Mouse (Mus musculus): ENCODE results near the gene Nptxr. TPM values are rescaled to one million over a fixed set of nuclear protein-coding genes. Genes with fewer than 3 reads are reported as not detected.

The Nptxr gene
- 4.7 and 5.4 TPM in 2 replicates for polyA plus RNA-seq (2015; fragmentation: Nextera tagmentation; extraction: Ambion mirVana)

- Histone ChIP-seq H3K9me3 (no peaks in the 10 kb centered on the region), H3K36me3 (no peaks in the 10 kb centered on the region)
Observed at GRCm38 (mm10) chr15:79804352-79805071, at the start of gene Nptxr. Gene Nptxr, minus strand, starts transcription at chr15:79804766.

GRCm38 (mm10) chr15:79850143-79850542, 45.6 kb upstream of the Nptxr start:
- H3K27ac ChIP-seq: no peak overlapping the region
- H3K36me3 ChIP-seq: no peaks in the 10 kb centered on the region
- H3K9ac ChIP-seq: no peak overlapping the region
- no peaks in the 10 kb centered on the region for H3K27me3 ChIP-seq
- no peak overlapping the region for H3K4me2 ChIP-seq
- no peaks in the 10 kb centered on the region for H3K9me3 ChIP-seq
- ATAC-seq (ENCODE audit: insufficient number of reproducible peaks, insufficient read depth, low FRiP score, low TSS enrichment, low read depth): no peak
- H3K4me3 ChIP-seq: no peak overlapping the region
- H3K4me1 ChIP-seq: peaks cover 13% of the 10 kb centered on the region
- 93% methylated on average over 2 of the region's 2 CpGs for WGBS

More at GRCm38 (mm10) chr15:79804352-79805071, at the start of gene Nptxr:
- Histone ChIP-seq H3K4me1 (peaks cover 16% of the 10 kb centered on the region), H3K27ac (no peak within 1 kb of the TSS), H3K9ac (peak within 1 kb of the TSS; percentile 76), H3K4me3 (peak within 1 kb of the TSS; percentile 65), H3K4me2 (peak within 1 kb of the TSS; percentile 90), H3K27me3 (peaks cover 90% of the 10 kb centered on the region)
- peak; percentile 68; the same call in 1 of the 2 replicates for ATAC-seq (ENCODE audit: insufficient number of reproducible peaks, insufficient read depth, low FRiP score, low TSS enrichment, low read depth)
- WGBS: under 1% methylated on average over 64 of the region's 91 CpGs

GRCm38 (mm10) chr15:79847100-79847499, 42.5 kb upstream of the Nptxr start:
- Histone ChIP-seq H3K36me3 (no peaks in the 10 kb centered on the region), H3K4me1 (peaks cover 13% of the 10 kb centered on the region), H3K4me2 (no peak overlapping the region), H3K4me3 (no peak overlapping the region), H3K9me3 (no peaks in the 10 kb centered on the region), H3K27ac (peak overlapping the region; percentile 33; the same call in 1 of the 2 replicates), H3K9ac (0 out of 2 replicates have a peak overlapping the region, but pooled peaks have one; percentile 17), H3K27me3 (no peaks in the 10 kb centered on the region)
- ATAC-seq (ENCODE audit: insufficient number of reproducible peaks, insufficient read depth, low FRiP score, low TSS enrichment, low read depth): 0 out of 2 replicates have a peak, but pooled peaks have one; percentile 48
- 25% methylated on average over 5 of the region's 5 CpGs for WGBS

- no peak overlapping the region for H3K4me2 ChIP-seq
- H3K36me3 ChIP-seq: no peaks in the 10 kb centered on the region
- H3K4me1 ChIP-seq: peaks cover 13% of the 10 kb centered on the region
- H3K9me3 ChIP-seq: no peaks in the 10 kb centered on the region
- 73% methylated on average over 4 of the region's 4 CpGs for WGBS
- H3K27me3 ChIP-seq: no peaks in the 10 kb centered on the region
- H3K9ac ChIP-seq: no peak overlapping the region
- no peak overlapping the region for H3K4me3 ChIP-seq
- ATAC-seq (ENCODE audit: insufficient number of reproducible peaks, insufficient read depth, low FRiP score, low TSS enrichment, low read depth): no peak
- no peak overlapping the region for H3K27ac ChIP-seq
Observed at GRCm38 (mm10) chr15:79845986-79846385, 41.4 kb upstream of the Nptxr start.

GRCm38 (mm10) chr15:79842985-79843384, 38.4 kb upstream of the Nptxr start:
- no peaks in the 10 kb centered on the region for H3K9me3 ChIP-seq
- H3K4me2 ChIP-seq: no peak overlapping the region
- no peak overlapping the region for H3K27ac ChIP-seq
- ATAC-seq (ENCODE audit: insufficient number of reproducible peaks, insufficient read depth, low FRiP score, low TSS enrichment, low read depth): no peak
- no peaks in the 10 kb centered on the region for H3K36me3 ChIP-seq
- H3K27me3 ChIP-seq: peaks cover 6% of the 10 kb centered on the region; the same call in 1 of the 2 replicates
- H3K4me3 ChIP-seq: no peak overlapping the region
- peaks cover 11% of the 10 kb centered on the region for H3K4me1 ChIP-seq
- 90% methylated on average over 3 of the region's 3 CpGs for WGBS
- no peak overlapping the region for H3K9ac ChIP-seq

GRCm38 (mm10) chr15:79840281-79840680, 35.7 kb upstream of the Nptxr start:
- H3K27ac ChIP-seq: no peak overlapping the region
- no peak for ATAC-seq (ENCODE audit: insufficient number of reproducible peaks, insufficient read depth, low FRiP score, low TSS enrichment, low read depth)
- peaks cover 6% of the 10 kb centered on the region; the same call in 1 of the 2 replicates for H3K27me3 ChIP-seq
- no peaks in the 10 kb centered on the region for H3K9me3 ChIP-seq
- H3K9ac ChIP-seq: no peak overlapping the region
- H3K4me1 ChIP-seq: peaks cover 7% of the 10 kb centered on the region
- H3K36me3 ChIP-seq: no peaks in the 10 kb centered on the region
- WGBS: 44% methylated on average over 2 of the region's 2 CpGs
- no peak overlapping the region for H3K4me2 ChIP-seq
- H3K4me3 ChIP-seq: no peak overlapping the region

- Histone ChIP-seq H3K9ac (peak overlapping the region; percentile 69), H3K4me1 (peaks cover 46% of the 10 kb centered on the region), H3K27me3 (no peaks in the 10 kb centered on the region), H3K4me3 (peak overlapping the region; percentile 81), H3K27ac (peak overlapping the region; percentile 96), H3K36me3 (peaks cover 11% of the 10 kb centered on the region), H3K9me3 (no peaks in the 10 kb centered on the region), H3K4me2 (peak overlapping the region; percentile 90)
- ATAC-seq (ENCODE audit: insufficient number of reproducible peaks, insufficient read depth, low FRiP score, low TSS enrichment, low read depth): no peak
- WGBS: 47% methylated on average over 9 of the region's 9 CpGs
Observed at GRCm38 (mm10) chr15:79834881-79835260, 30.3 kb upstream of the Nptxr start.

GRCm38 (mm10) chr15:79834130-79834880, 29.7 kb upstream of the Nptxr start, which contains the start of the genes Npcd and Cbx6:
Gene Npcd, minus strand, starts transcription at chr15:79834237.
Gene Cbx6, minus strand, starts transcription at chr15:79834688.
- Histone ChIP-seq H3K36me3 (peaks cover 17% of the 10 kb centered on the region), H3K27ac (peak within 1 kb of the TSS; percentile 96), H3K4me3 (peak within 1 kb of the TSS; percentile 81), H3K27me3 (no peaks in the 10 kb centered on the region), H3K4me1 (peaks cover 52% of the 10 kb centered on the region), H3K9me3 (no peaks in the 10 kb centered on the region), H3K9ac (peak within 1 kb of the TSS; percentile 92), H3K4me2 (peak within 1 kb of the TSS; percentile 90)
- under 1% methylated on average over 58 of the region's 58 CpGs for WGBS
- peak; percentile 85 for ATAC-seq (ENCODE audit: insufficient number of reproducible peaks, insufficient read depth, low FRiP score, low TSS enrichment, low read depth)

GRCm38 (mm10) chr15:79833251-79834050, 28.9 kb upstream of the Nptxr start:
- H3K9ac ChIP-seq: peak overlapping the region; percentile 92
- H3K4me3 ChIP-seq: peak overlapping the region; percentile 81
- H3K4me1 ChIP-seq: peaks cover 58% of the 10 kb centered on the region
- H3K9me3 ChIP-seq: no peaks in the 10 kb centered on the region
- WGBS: under 1% methylated on average over 39 of the region's 41 CpGs
- no peaks in the 10 kb centered on the region for H3K27me3 ChIP-seq
- H3K27ac ChIP-seq: peak overlapping the region; percentile 96
- peaks cover 24% of the 10 kb centered on the region for H3K36me3 ChIP-seq
- ATAC-seq (ENCODE audit: insufficient number of reproducible peaks, insufficient read depth, low FRiP score, low TSS enrichment, low read depth): no peak
- H3K4me2 ChIP-seq: peak overlapping the region; percentile 90

GRCm38 (mm10) chr15:79832064-79832900, 27.7 kb upstream of the Nptxr start:
- ATAC-seq (ENCODE audit: insufficient number of reproducible peaks, insufficient read depth, low FRiP score, low TSS enrichment, low read depth): no peak
- Histone ChIP-seq H3K27ac (peak overlapping the region; percentile 96), H3K9me3 (no peaks in the 10 kb centered on the region), H3K9ac (peak overlapping the region; percentile 92), H3K4me3 (peak overlapping the region; percentile 81), H3K36me3 (peaks cover 35% of the 10 kb centered on the region), H3K4me2 (peak overlapping the region; percentile 90), H3K4me1 (peaks cover 70% of the 10 kb centered on the region), H3K27me3 (no peaks in the 10 kb centered on the region)
- 27% methylated on average over 18 of the region's 18 CpGs for WGBS

Measured in embryonic facial prominence, embryonic 13.5 days (tissue).